Mouse (Mus musculus): ENCODE measurements around the gene Syn3. TPM values are rescaled to one million over a fixed set of nuclear protein-coding genes. Genes with fewer than 3 reads are reported as not detected.
"Not testable (repeated sequence)": the region's sequence is repeated elsewhere in the genome, so short reads cannot be mapped to it uniquely, and the experiment has no call there.

Syn3 gene
- total RNA-seq, 4 experiments from 2014 or later = 0.10 to 0.90 (median 0.57) TPM

DNA sequence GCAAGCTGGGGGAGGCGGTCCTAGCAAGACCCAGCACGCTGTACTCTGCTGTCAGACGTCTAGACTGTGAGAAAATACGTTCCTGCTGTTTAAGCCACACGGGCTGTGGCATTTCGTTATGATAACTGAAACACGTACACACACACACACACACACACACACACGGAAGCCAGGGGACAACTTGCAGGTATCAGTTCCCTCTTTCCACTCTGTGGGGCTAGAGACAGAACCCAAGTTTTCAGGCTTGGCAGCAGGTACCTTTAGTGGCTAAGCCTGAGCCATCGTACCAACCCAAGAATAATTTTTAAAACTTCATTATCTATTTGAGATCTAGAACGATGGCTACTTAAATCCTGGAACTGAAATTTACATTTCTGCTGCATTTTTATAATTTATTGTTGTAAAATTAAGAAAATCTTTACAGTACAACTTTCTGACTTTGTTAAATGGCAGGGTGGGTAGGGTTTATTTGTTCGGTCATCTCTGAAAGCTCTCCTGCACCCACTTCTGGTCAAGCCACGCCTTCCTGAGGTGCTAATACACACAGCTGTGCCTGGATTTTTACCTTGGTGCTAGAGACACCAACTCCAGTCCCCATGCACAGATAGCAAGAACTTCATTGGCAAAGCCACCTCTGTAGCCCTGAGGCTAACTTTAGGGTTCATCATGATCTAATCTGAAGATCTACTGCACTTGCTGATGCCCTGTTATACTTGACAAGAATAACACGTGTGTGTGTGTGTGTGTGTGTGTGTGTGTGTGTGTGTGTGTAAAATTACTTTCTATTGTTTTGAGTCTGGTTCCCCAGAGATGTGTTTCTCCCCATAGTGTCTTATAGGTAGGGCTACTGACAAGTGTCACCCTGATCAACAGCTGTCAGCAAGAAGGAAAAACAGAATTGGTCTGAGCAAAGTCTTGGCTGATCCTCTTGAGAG, 29.8 kb downstream of the Syn3 start:
- DNase-seq (ENCODE audit: low spot score in 2 of 2) = no peak

DNA sequence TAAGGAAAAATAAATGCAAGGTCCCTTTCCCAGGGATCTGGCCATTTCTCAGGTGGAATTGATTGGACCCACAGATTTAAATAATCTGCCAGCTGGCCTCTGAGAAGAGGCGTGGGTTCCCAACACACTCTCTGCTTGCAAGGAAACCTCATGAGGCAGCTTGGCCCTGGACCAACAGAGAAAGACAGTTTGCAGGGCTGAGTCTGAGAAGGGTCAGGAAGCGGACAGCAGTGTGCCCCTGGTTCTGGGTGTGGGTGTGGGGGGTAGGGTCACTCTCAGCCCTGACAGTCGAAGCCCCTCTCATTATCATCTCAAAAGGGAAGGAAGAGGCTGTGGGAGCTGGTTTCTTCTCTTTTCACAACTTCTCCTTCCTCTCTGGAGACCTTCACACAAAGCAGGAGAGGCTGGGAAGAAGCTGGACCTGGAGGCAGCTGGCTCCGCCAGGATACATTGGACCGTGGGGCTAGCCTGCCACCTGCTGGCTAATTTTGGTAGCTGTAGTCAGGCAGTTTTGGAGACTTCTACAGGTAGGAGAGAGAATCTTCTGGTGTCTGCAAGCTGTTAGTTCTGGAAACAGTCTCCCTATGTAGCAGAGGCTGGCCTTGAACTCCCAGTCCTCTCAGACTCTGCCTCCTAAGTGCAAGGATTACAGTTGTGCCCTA, 35.0 kb downstream of the Syn3 start:
- DNase-seq (ENCODE audit: low spot score in 2 of 2) = peak; percentile 63 to 71

DNA sequence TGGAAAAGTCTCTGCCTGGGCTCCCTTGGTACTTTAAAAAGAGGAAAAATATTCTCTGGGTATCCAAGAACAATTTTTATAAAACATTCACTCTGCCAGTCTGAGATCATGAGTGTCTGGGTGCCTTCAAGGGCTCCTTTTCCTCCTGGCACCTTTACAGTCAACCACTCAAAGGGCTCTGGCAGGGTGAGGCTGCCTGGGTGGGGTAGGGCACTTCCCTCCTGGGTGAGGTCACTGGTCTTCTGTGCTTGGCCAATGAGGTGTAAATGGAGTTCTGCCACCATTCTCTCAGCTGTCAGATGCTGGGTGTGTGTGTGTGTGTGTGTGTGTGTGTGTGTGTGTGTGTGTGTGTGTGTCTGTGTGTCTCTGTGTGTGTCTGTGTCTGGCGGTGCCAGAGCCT, 39.1 kb downstream of the Syn3 start:
- DNase-seq (ENCODE audit: low spot score in 2 of 2) = no peak

DNA sequence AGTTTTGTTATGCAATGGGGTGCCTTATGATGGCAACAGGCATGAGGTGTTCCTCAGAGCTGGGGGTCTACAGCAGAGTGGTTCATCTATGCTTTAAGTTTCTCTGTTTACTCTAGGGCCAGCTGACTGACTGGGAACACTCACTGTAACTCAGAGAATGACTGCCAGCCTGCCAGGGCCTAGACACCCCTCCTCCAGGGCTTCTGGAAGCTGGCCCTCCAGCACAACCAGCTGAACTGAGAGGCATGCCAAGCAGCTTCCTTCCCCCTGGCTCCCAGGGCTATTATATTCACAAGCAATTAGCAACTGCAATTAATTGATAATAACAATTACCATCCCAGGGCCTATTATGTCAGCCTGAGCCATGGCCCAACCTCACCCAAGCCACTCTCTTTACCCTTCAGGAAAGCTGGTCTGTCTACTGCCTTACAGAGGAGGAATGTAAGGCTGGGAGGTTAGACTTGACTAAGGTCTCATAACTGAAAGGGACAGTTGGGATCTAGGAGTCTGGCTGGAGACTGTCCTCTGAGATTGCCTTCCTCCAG, 41.0 kb downstream of the Syn3 start:
- DNase-seq (ENCODE audit: low spot score in 2 of 2) = no peak

DNA sequence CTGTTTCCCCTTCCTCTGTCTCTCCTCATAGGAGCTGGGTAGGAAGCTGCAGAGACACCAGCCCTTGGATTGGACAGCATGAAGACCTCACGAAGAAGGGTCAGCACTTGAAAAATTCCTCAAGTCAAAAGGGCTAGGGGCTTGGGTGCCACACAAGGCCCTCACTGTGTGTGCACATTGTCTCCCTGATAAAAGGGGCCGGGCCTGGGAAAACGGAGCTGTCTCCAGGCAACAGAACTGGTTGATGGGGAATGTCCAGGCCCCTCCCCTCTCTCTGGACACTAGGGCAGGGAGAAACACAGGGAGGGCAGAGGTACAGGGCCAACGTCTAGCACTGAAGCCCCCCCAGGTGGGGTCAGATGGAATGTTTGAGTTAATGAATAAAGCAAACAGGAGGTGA, 41.5 kb downstream of the Syn3 start:
- no peak for DNase-seq (ENCODE audit: low spot score in 2 of 2)

DNA sequence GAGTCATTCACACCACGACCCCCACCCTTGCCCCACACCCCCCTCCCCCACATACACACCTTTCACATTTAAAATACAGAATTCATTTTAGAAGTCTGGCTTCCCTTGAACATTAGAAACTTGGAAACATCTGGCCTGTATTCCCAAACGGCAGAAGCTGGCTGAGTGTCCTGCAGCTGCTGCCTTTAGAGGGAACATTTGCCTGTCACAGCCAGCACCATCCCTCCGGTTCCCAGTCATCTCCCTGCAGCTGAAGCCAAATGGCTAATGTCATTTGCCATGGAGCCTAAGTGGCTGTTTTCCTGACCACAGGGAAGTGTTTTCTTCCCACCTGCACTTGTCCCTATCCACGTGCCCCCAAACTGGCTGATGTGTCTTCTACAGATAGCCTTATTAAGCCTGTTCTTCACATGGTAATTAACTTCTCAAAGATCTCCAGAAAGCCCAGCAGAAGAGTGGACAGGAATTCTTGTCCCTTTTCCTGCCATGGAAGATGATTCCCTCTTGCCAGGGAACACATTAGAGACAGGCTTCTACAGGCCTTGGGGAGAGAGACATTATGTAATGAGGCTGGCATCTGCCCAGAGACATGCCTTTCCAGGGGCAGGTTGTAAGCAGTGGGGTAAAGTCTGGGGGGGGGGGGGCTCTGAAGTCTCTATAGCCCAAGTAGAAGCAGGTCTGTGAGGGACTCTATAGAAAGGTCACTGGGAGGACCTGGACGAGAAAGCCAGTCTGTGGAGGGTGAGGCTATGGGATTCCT, 43.2 kb downstream of the Syn3 start:
- DNase-seq (ENCODE audit: low spot score in 2 of 2) = peak; percentile 34 to 54

DNA sequence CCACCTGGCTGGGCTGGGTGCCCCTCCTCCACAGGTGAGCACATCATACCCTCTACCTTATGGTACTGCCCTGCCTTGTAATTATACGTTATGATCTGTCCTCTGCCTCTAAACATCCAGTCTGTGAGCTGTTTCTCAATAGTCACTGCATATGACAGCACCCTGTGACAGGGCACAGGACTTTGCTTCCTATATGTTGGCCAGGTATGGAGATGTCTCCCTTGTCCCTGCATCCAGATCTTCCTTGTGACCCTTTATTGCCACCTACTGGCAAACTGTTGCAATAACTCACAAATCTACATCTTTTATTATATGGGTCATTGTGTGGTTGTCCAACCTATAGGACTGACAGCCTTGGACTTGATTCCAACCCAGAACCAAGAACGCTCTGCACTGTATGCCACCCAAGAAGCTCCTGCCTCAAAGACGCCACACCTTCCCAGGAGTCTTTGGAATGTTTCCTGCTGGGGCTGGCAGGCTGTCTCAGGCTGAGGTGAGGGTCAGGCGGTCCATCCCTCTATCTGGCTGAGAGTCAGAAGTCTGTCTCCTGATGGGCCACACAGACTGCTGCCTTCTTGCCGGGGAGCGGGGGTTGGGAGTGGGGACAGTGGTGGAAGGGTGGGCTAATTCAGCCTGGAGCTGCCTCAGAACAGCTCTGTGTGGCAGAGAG, 46.2 kb downstream of the Syn3 start:
- DNase-seq (ENCODE audit: low spot score in 2 of 2) = no peak

DNA sequence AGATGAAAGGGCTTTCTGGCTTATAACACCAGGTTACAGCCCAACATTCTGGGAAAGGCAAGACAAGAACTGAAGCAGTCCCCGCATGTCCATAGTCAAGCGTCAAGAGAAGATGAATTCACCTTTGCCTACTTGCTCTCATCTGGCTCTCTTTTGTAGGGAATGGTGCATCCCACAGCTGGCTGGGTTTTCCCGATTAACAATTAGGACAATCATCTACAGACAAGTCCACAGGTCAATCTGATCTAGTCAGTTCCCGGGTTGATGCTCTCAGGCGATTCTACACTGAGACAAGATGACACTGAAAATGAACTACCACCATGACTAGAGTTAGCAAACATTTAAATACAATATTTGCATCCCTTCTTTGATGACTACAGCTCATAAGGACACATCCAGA, 47.4 kb downstream of the Syn3 start:
- DNase-seq (ENCODE audit: low spot score in 2 of 2) = no peak

DNA sequence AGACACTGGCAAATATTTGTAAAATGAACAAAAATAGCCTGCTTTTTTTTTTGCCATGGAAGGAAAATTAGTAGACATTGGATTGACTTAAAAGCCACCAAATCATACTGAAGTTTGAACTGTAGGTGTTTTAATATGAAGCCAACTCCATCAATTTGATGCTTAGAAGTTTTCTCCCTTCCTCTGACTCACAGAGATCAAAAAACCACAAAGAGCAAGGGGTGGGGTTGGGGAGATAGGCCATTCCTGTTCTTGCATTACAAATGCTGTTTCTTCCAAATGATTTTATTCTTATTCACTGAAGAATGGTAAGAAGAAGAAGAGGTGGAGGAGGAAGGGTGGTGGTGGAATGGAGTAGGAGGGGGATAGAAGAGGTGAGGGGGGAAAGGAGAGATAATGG, 52.0 kb downstream of the Syn3 start:
- DNase-seq (ENCODE audit: low spot score in 2 of 2) = no peak

DNA sequence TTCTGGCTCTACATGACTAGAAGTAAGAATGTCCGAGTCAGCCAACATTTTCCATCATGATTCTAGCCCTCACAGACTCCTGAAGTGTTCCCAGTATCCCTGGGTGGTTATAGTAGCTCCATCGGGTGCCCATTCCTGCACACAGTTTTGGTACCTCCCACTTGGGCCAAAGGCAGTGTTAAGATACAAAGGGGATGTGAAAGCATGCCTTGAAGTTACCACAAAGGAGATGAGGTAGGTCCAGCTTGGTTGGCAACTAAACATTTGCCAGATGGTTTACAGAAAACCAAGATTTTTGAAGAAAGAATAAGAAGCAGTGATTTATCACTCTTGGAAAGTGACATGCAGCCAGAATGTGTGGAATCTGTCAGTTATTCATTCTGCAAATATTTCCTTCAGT, 53.5 kb downstream of the Syn3 start:
- no peak for DNase-seq (ENCODE audit: low spot score in 2 of 2)

DNA sequence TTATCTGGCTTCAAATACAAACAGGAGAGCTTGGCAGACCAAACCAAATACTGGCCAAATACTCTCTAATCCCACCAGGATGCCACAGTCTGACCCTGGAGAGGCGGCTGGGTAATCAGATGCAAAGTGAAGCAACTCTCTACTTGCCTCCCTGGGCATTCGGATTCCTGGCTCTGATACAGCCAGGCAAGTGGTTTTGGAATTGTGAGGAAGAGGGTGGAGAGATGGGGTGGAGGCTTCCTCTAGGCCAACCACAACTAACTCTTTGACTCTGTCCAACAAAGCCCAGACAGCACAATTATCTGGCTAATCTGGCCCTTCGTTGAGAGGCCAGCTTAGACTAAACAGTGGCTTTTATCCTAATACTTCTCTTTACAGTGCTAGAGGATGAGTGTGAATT, 54.0 kb downstream of the Syn3 start:
- DNase-seq (ENCODE audit: low spot score in 2 of 2) = no peak

DNA sequence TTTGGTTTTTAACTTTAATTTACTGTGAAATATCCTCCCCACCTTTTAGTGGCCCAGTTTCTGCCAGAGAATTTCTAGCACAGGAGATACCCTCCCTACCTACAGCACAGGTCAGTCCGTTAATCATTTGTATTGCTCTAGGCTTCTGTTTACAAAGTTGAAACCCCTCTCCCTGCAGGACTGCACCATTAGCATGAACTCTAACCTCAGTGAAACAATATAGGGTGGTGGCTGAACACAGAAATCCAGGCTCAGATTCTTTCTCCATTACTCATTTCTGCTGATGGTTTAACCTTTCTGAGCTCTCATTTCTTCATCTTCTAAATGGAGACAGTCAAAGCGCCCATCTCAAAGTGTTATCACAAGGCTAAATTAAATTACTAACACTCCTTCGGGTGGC, 56.9 kb downstream of the Syn3 start:
- no peak for DNase-seq (ENCODE audit: low spot score in 2 of 2)

DNA sequence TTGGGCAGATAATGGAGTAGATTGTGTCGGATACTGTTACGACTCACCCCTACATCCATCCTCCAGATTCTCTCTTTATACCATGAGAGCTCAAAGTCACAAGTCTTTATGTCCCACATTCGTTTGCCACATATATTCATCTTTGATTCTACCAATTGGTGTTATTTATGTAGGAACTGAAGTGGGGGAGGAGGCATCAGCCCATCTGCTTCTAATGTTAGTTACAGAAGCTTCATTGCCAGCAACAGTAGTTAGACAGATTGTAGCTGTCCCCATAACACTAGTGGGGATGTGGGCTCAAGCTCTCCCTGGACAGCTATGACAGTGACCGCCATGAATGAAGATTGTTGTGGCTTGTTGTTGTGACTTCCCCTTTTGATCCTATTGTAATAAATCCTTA, 59.1 kb downstream of the Syn3 start:
- DNase-seq (ENCODE audit: low spot score in 2 of 2) = no peak

DNA sequence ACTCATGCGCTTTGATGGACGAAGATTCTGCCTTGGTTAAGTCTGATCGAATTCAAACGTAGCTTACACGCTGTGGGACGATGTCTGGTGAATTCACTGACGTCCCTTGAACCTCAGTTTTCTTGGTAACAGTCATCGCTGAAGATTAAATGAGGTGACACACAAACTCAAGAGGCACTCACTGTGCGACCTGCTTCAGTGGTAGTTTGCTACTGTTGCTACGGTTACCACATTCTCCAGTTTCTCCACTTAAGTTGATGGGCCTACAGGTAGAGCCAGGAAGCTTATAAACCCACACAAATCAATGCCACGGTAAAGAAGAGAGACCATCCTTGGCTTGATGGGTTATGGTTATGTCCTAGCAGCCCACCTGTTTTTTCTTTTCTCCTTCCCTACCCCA, 61.4 kb downstream of the Syn3 start:
- no peak for DNase-seq (ENCODE audit: low spot score in 2 of 2)

DNA sequence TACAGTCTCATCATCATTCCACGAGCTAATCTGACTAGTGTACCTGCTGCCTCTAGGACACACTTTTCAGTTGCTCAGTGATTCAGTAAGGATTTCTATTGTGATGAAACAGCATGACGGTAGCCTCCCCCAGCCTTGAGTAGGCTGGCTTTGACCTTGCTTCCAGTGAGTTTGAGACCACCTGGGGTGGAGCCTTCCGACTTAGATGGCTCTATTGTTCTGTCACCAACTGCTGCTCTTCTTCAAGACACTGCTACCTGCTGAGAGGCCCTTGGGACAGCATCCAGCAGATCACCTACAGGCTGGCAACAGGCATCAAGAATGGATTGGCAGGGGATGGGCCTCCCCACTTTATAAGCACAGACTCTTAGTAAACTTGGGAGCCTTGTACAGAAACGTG, 63.7 kb downstream of the Syn3 start:
- DNase-seq (ENCODE audit: low spot score in 2 of 2) = not testable (repeated sequence)

DNA sequence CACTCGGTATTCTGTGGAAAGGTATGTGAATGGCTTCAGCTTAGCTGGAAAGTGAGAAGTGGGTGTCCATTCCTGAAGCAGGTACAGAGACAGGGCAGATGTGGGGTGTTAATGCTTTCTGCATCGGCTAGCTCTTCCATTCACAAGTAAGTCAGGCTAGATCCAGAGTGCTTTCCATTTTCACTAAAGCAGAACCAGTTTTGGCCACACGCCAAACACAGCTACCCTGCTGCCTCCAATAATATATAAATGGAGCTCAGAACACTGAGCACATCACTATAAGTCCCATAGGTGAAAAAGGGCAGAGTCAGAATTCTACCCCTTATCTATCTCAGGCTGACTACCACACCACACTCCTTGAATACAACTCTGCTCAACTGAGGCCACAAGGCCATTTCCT, 69.0 kb downstream of the Syn3 start:
- no peak for DNase-seq (ENCODE audit: low spot score in 2 of 2)

DNA sequence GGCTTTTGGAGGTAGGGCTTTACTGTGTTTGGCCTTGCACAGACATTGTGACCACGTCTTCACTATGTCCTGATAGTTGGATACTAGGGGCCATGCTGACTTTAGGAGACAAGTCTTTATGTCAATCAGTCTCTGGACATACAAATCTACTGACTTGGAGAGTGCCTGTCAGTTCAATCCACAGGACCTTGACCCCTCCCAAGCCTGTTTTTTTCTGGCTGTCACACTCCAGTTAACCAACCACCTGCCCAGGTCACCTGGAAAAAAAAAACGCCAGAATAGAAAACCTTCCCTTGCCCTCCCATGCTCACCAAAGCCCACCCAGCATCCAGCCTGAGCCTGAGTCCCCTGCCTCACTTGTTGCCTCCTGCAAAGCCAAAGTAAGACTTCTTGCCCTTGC, 70.7 kb downstream of the Syn3 start:
- DNase-seq (ENCODE audit: low spot score in 2 of 2) = no peak

DNA sequence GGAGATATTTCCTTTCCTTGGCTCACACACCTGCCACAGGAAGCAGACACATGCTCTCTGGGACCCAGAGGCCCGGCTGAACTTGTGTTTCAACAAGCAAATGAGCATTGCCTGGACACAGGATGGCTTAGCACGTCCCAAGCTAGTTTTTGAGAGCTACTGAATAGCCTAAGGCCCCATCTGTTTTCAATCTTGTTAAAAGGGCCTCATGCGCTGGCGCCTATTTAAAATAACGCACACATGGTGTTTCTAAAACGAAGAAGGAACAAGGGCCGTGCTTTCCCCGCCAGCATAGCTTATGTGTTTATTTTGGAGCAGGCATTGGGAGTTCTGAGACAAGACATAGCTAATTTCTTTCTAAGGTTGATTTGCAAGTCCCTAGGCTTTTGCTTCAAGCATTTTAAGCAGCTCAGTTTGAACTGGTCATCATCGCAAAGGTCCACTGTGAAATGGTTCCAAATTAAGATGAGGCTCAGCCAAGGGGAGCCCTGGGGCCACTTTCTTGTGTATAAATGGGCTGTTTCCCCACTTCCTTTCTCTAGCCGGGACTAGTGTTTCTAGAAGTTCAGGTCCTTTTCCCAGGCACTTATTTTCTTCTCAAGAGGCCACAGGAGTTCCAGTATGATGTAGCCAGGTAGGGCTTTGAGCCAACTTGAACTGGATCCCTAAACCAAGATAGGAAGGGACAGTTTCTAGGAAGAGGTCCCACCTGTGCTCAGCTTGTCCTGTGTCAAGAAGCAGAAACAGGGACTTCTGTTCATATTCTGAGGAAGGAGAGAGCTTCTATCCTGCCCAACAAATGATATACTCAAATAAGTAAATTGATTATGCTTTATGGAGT, 72.8 kb downstream of the Syn3 start:
- peak in 1 of 2 experiments; percentile 15 for DNase-seq (ENCODE audit: low spot score in 2 of 2)

DNA sequence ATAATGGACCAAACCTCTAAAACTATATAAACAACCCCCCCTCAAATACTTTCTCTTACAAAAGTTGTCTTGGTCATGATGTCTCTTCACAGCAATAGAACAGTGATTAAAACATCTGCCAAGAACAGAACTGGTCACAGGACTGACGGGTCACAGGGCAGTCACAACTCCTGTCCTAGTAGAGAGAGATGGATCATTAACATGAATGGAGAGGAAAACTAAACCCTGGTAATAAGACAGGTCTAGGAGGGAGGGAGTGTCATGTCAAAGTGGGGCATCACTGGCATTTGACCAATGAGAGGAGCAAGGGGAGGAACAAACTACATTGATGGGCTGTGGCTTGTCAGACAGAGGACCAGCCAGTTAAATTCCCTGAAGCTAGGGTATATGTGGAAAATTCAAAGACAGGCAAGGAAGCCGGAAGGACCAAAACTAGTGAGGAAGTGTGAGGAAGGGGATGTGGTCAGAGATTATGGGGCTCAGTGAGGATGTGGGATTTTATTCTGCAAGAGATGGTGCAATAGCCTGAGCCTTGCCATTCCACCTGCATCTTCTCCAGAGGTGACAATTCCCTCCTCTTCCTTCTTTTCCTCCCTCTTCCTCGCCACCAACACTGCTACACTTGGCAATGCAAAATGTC, 76.8 kb downstream of the Syn3 start:
- DNase-seq (ENCODE audit: low spot score in 2 of 2) = no peak

DNA sequence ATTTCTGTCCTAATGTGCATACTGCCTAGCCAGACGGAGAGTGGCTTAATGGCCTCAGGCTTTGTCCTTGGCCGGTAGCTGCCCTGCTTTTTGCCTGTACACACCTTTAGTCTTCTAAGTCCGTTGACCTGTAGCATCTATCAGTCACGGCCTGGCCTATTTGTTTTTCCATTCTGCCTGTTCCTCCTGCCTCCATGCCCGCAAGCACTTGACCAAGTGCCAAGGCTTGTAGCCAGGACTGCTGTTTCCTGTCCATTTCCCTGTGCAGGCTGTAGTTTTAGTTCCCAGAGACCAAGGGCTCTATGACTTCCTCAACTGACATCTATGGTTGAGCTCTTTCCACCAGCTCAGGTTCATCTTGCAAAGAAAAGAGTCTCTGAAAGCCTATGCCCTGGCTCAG, 79.8 kb downstream of the Syn3 start:
- no peak for DNase-seq (ENCODE audit: low spot score in 2 of 2)

Data from gastrocnemius, adult 8-10 months (tissue).